Mouse (Mus musculus): ENCODE measurements around the gene Comt. TPM values are rescaled to one million over a fixed set of nuclear protein-coding genes. Genes with fewer than 3 reads are reported as not detected.

The Comt gene
- total RNA-seq, 2 experiments from 2014 or later, result 44.1 to 47.3 TPM

GRCm38 (mm10) chr16:18357977-18358376 is 68.7 kb downstream of the Comt start:
- no peak for DNase-seq

GRCm38 (mm10) chr16:18356961-18357360 is 69.7 kb downstream of the Comt start:
- no peak for DNase-seq

Small RNAs within 50 kb of the gene (microRNA-seq; reads per million reads assigned to microRNA genes)
- 0 reads per million in 2 experiments for gene Gm26219

Other genes starting within 250 kb of the Comt start
- gene Ccdc188, start 209.0 kb downstream of the Comt start, total RNA-seq (2021), result not detected
- 10 to 100 TPM; 26.3 to 29.7 TPM for gene Zdhhc8, start 191.7 kb downstream of the Comt start, total RNA-seq (2021)
- 10 to 100 TPM; 15.3 to 21.2 TPM for gene Trmt2a, start 178.2 kb downstream of the Comt start, total RNA-seq (2021)
- 10 to 100 TPM; 52.4 to 72.0 TPM for gene Ranbp1, start 178.1 kb downstream of the Comt start, total RNA-seq (2021)
- not detected for gene Gm49776, start 168.5 kb downstream of the Comt start, total RNA-seq (2021)
- 10 to 100 TPM; 23.6 to 33.4 TPM for gene Dgcr8, start 137.6 kb downstream of the Comt start, total RNA-seq (2021)
- 10 to 100 TPM; 11.9 to 12.6 TPM for gene Tango2, start 78.7 kb downstream of the Comt start, total RNA-seq (2021)
- gene Arvcf, start 78.7 kb downstream of the Comt start, total RNA-seq (2021), result 10 to 100 TPM; 16.4 to 27.9 TPM
- 10 to 100 TPM; 12.9 to 13.6 TPM for gene Txnrd2, start 468 bp downstream of the Comt start, total RNA-seq (2021)
- gene Gnb1l, start 71.9 kb upstream of the Comt start, total RNA-seq (2021), result 1 to 10 TPM; 4.3 to 4.6 TPM
- gene Rtl10, start 72.0 kb upstream of the Comt start, total RNA-seq (2021), result 1 to 10 TPM; 3.9 to 5.2 TPM
- 1 to 10 TPM; 2.3 to 5.5 TPM for gene Tbx1, start 163.8 kb upstream of the Comt start, total RNA-seq (2021)
- not detected for gene Gp1bb, start 195.6 kb upstream of the Comt start, total RNA-seq (2021)
- gene Gm49601, start 199.6 kb upstream of the Comt start, total RNA-seq (2021), result 1 to 10 TPM; 1.6 to 3.6 TPM
- 10 to 100 TPM in 1 of 2 experiments, 1 to 10 TPM in 1; 7.9 to 15.7 TPM for gene Sept5, start 203.1 kb upstream of the Comt start, total RNA-seq (2021)